Mouse (Mus musculus): ENCODE results near the gene Gkn1. TPM values are rescaled to one million over a fixed set of nuclear protein-coding genes. Genes with fewer than 3 reads are reported as not detected.

Gene Gkn1
- total and polyA plus RNA-seq, 3 experiments, result not detected

- DNase-seq (ENCODE audit: extremely low read depth), result no peak
- dilution Hi-C loops (cut with MboI; ENCODE audit: extremely low pct_ligation_motif_present, extremely low pct_unique_long_range_greater_than_20kb, low sequenced_read_pairs), result no loop called here
- Histone ChIP-seq H3K36me3 (replicated peaks in 1 of 2; ENCODE audit: control insufficient read depth in 1 of 2, insufficient read depth in 1 of 2, low read length in 1 of 2) (no peaks in the 10 kb centered on the region), H3K9ac (ENCODE audit: insufficient read depth, low read depth) (no peak overlapping the region), H3K27ac (ENCODE audit: insufficient read depth, low read depth) (no peak overlapping the region), H3K4me2 (ENCODE audit: insufficient read depth, low read depth, poor library complexity, severe bottlenecking) (no peak overlapping the region), H3K27me3 (replicated peaks) (no peaks in the 10 kb centered on the region), H3K4me1 (ENCODE audit: control insufficient read depth in 1 of 2, insufficient read depth in 2 of 2) (no peaks in the 10 kb centered on the region), H3K4me3 (replicated peaks in 1 of 3; ENCODE audit: low read depth in 2 of 3, low read length in 2 of 3, poor library complexity in 1 of 3) (no peak overlapping the region), H3K9me3 (replicated peaks; ENCODE audit: low read length) (no peaks in the 10 kb centered on the region), H3K79me2 (replicated peaks; ENCODE audit: control insufficient read depth, extremely low read depth, insufficient read depth, poor library complexity, severe bottlenecking) (no peaks in the 10 kb centered on the region)
- in situ Hi-C loops (cut with MboI; ENCODE audit: low pct_ligation_motif_present, low pct_unique_long_range_greater_than_20kb, low sequenced_read_pairs), result no loop called here
- TF ChIP-seq NRF1 (IDR thresholded peaks at IDR 0.05; ENCODE audit: low read depth, low read length) (no peak), SMC3 (IDR thresholded peaks at IDR 0.05; ENCODE audit: low read depth, low read length) (no peak), JUND (conservative IDR thresholded peaks at IDR 0.05; ENCODE audit: low read depth, low read length) (no peak), POLR2AphosphoS2 (IDR thresholded peaks at IDR 0.05; ENCODE audit: low read depth, low read length) (no peak), MEF2A (IDR thresholded peaks at IDR 0.05; ENCODE audit: borderline replicate concordance, low read depth, low read length) (no peak), USF2 (conservative IDR thresholded peaks at IDR 0.05; ENCODE audit: low read depth, low read length) (no peak), CTCF (conservative IDR thresholded peaks at IDR 0.05 in 1 of 2, IDR thresholded peaks at IDR 0.05 in 1 of 2; ENCODE audit: low read depth in 2 of 2, low read length in 2 of 2) (no peak), TBP (conservative IDR thresholded peaks at IDR 0.05; ENCODE audit: low read depth, low read length) (no peak), CHD2 (IDR thresholded peaks at IDR 0.05; ENCODE audit: low read length) (no peak), KAT2A (IDR thresholded peaks at IDR 0.05; ENCODE audit: insufficient replicate concordance, low read length) (no peak), PAX5 (IDR thresholded peaks at IDR 0.05; ENCODE audit: low read length) (no peak), ZC3H11A (IDR thresholded peaks at IDR 0.05; ENCODE audit: low read depth, low read length) (no peak), ZMIZ1 (IDR thresholded peaks at IDR 0.05; ENCODE audit: low read depth, low read length) (no peak), SIN3A (IDR thresholded peaks at IDR 0.05; ENCODE audit: low read length) (no peak), MAX (IDR thresholded peaks at IDR 0.05; ENCODE audit: low read length) (no peak), CHD1 (IDR thresholded peaks at IDR 0.05; ENCODE audit: low read depth, low read length) (no peak), ETS1 (conservative IDR thresholded peaks at IDR 0.05; ENCODE audit: low read depth, low read length) (no peak), ELF1 (IDR thresholded peaks at IDR 0.05; ENCODE audit: low read depth, low read length) (no peak), TCF12 (IDR thresholded peaks at IDR 0.05; ENCODE audit: low read depth, low read length) (no peak)
These were observed 32.1 kb downstream of the Gkn1 start for GRCm38 (mm10) chr6:87318651-87319050.

GRCm38 (mm10) chr6:87316966-87317365 lies 33.8 kb downstream of the Gkn1 start:
- no peak overlapping the region for H3K27ac ChIP-seq (ENCODE audit: insufficient read depth, low read depth)
- no peak overlapping the region for H3K9ac ChIP-seq (ENCODE audit: insufficient read depth, low read depth)
- no peaks in the 10 kb centered on the region for H3K9me3 ChIP-seq (replicated peaks; ENCODE audit: low read length)
- no peaks in the 10 kb centered on the region for H3K79me2 ChIP-seq (replicated peaks; ENCODE audit: control insufficient read depth, extremely low read depth, insufficient read depth, poor library complexity, severe bottlenecking)
- dilution Hi-C loops (cut with MboI; ENCODE audit: extremely low pct_ligation_motif_present, extremely low pct_unique_long_range_greater_than_20kb, low sequenced_read_pairs), result no loop called here
- no peaks in the 10 kb centered on the region for H3K4me1 ChIP-seq (ENCODE audit: control insufficient read depth in 1 of 2, insufficient read depth in 2 of 2)
- no peaks in the 10 kb centered on the region for H3K36me3 ChIP-seq (replicated peaks in 1 of 2; ENCODE audit: control insufficient read depth in 1 of 2, insufficient read depth in 1 of 2, low read length in 1 of 2)
- no peak overlapping the region for H3K4me3 ChIP-seq (replicated peaks in 1 of 3; ENCODE audit: low read depth in 2 of 3, low read length in 2 of 3, poor library complexity in 1 of 3)
- in situ Hi-C loops (cut with MboI; ENCODE audit: low pct_ligation_motif_present, low pct_unique_long_range_greater_than_20kb, low sequenced_read_pairs), result no loop called here
- no peak overlapping the region for H3K4me2 ChIP-seq (ENCODE audit: insufficient read depth, low read depth, poor library complexity, severe bottlenecking)
- no peak for DNase-seq (ENCODE audit: extremely low read depth)
- H3K27me3 ChIP-seq (replicated peaks), result no peaks in the 10 kb centered on the region
- TF ChIP-seq MEF2A (IDR thresholded peaks at IDR 0.05; ENCODE audit: borderline replicate concordance, low read depth, low read length), result no peak
- TF ChIP-seq EP300 (IDR thresholded peaks at IDR 0.05; ENCODE audit: low read length), result no peak
- no peak for TF ChIP-seq ZC3H11A (IDR thresholded peaks at IDR 0.05; ENCODE audit: low read depth, low read length)
- TF ChIP-seq RAD21 (IDR thresholded peaks at IDR 0.05; ENCODE audit: low read depth, low read length), result no peak
- no peak for TF ChIP-seq CHD2 (IDR thresholded peaks at IDR 0.05; ENCODE audit: low read length)
- no peak for TF ChIP-seq TBP (conservative IDR thresholded peaks at IDR 0.05; ENCODE audit: low read depth, low read length)
